Mouse (Mus musculus): Measurements from ENCODE around the gene Cx3cr1. TPM values are rescaled to one million over a fixed set of nuclear protein-coding genes. Genes with fewer than 3 reads are reported as not detected.

The Cx3cr1 gene
- 11.2 and 14.7 TPM in 2 replicates for total RNA-seq (2014; rRNA removed)
- 5.1 and 10.6 TPM in 2 replicates for polyA plus RNA-seq (2015; fragmentation: Nextera tagmentation; extraction: Ambion mirVana)

DNA sequence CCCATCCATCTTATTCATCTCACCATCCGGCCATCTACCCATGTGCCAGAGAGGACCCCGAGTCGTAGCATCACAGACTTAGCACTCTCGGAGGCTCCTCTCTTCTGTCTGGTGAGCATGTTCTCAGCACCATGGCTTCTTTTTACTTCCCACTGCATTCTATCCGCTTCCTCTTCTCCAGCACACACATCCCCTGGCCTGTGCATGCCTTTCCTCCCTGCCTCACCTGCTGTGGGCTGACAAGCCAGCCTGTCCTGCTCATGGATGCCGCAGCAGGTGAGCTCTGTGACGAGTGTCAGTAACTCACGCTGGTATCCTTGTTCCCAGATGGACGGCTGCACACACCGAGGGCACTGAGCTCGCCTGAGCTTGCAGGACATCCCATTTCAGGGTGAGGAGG is at the start of gene Cx3cr1:
Cx3cr1 (minus strand) TSS at position 101 of the 400 bp plus-strand sequence.
- Histone ChIP-seq H3K4me1 (ENCODE audit: insufficient read depth) (no peaks in the 10 kb centered on the region), H3K9ac (no peak within 1 kb of the TSS), H3K36me3 (ENCODE audit: insufficient read depth) (no peaks in the 10 kb centered on the region), H3K4me2 (ENCODE audit: low read depth) (no peak within 1 kb of the TSS), H3K27me3 (ENCODE audit: insufficient read depth, low read length) (no peaks in the 10 kb centered on the region), H3K4me3 (ENCODE audit: low read depth, low read length) (no peak within 1 kb of the TSS), H3K27ac (ENCODE audit: low read depth, low read length) (no peak within 1 kb of the TSS), H3K9me3 (ENCODE audit: low read length) (no peaks in the 10 kb centered on the region)
- DNase-seq (no peak), ATAC-seq (no peak)
- 87% methylated on average over 11 of the region's 11 CpGs for WGBS
- no peak for TF ChIP-seq CTCF (IDR thresholded peaks at IDR 0.05; ENCODE audit: low read depth)

DNA sequence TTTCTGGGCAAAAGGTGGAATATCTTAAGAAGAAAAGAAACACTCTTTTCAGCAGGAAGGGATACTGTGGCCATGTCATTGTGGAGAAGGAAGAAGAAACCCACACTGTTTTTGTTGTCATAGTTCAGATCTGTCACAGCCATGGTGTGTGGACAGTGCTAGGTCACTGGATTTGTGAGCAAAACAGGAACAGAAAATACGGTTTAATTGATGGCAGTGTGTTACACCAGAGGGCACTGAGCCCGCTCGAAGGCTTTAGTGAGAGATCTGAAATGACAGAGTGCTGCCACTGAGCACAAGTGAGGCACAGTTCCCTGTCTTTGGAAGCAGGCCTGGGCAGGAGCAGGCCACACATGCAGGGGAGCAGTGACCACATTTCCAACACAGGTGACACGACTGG is 48.5 kb upstream of the Cx3cr1 start:
- Histone ChIP-seq H3K9ac (no peak overlapping the region), H3K4me3 (ENCODE audit: low read depth, low read length) (no peak overlapping the region), H3K27me3 (ENCODE audit: insufficient read depth, low read length) (no peaks in the 10 kb centered on the region), H3K4me2 (ENCODE audit: low read depth) (no peak overlapping the region), H3K36me3 (ENCODE audit: insufficient read depth) (peaks cover 51% of the 10 kb centered on the region), H3K9me3 (ENCODE audit: low read length) (no peaks in the 10 kb centered on the region), H3K27ac (ENCODE audit: low read depth, low read length) (no peak overlapping the region), H3K4me1 (ENCODE audit: insufficient read depth) (no peaks in the 10 kb centered on the region)
- no peak for DNase-seq
- no peak for ATAC-seq
- 89% methylated on average over 4 of the region's 4 CpGs for WGBS
- TF ChIP-seq CTCF (IDR thresholded peaks at IDR 0.05; ENCODE audit: low read depth) = no peak

DNA sequence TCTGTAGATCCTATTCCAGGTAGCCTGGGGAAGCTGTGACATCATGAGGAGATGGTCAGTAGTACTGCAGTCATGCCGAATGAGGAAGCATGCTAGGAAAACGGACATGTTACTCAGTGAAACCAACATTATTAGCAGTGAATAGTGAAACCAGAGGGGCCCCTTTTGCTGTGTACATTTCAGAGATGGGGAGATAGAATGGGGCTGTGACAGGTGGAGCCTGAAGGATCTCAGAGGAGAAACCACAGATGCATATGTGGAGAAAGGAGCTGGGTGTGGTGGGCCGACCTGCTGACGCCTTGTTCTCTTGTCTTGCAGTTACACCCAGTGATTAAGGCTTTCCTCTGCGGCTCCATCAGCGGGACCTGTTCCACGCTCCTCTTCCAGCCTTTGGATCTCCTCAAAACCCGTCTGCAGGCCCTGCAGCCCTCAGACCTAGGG is 46.5 kb upstream of the Cx3cr1 start:
- WGBS = 86% methylated on average over 8 of the region's 8 CpGs
- H3K4me2 ChIP-seq (ENCODE audit: low read depth) = no peak overlapping the region
- no peak for TF ChIP-seq CTCF (IDR thresholded peaks at IDR 0.05; ENCODE audit: low read depth)

DNA sequence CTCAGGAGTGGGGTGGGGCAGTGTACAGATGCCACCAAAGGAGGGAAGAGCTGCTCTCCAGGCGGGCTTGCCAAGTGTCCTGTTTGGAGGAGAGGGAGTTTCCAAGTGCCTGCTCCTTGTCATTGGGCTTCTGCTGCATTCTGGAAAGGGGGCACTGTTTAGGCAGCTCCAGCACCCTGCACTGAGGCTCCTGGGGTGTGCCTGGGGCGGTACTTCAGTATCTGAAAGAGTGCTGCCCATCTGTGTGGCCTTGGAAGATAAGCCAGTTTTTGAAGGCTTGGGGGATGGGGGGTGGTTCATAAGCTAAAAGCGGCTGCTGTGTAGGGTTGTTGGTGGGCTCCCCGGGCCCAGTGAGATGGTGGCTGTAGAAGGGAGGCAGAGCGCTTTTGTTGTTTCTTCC is 45.9 kb upstream of the Cx3cr1 start:
- Histone ChIP-seq H3K9me3 (ENCODE audit: low read length) (no peaks in the 10 kb centered on the region), H3K4me1 (ENCODE audit: insufficient read depth) (no peaks in the 10 kb centered on the region), H3K27me3 (ENCODE audit: insufficient read depth, low read length) (no peaks in the 10 kb centered on the region), H3K9ac (no peak overlapping the region), H3K36me3 (ENCODE audit: insufficient read depth) (peaks cover 31% of the 10 kb centered on the region), H3K27ac (ENCODE audit: low read depth, low read length) (no peak overlapping the region), H3K4me3 (ENCODE audit: low read depth, low read length) (no peak overlapping the region), H3K4me2 (ENCODE audit: low read depth) (no peak overlapping the region)
- WGBS = 90% methylated on average over 5 of the region's 5 CpGs
- TF ChIP-seq CTCF (IDR thresholded peaks at IDR 0.05; ENCODE audit: low read depth) = no peak
- DNase-seq = no peak
- ATAC-seq = no peak

More for the DNA sequence above, 46.5 kb upstream of the Cx3cr1 start:
- ATAC-seq (no peak), DNase-seq (no peak)
- H3K27me3 ChIP-seq (ENCODE audit: insufficient read depth, low read length) = no peaks in the 10 kb centered on the region
- H3K36me3 ChIP-seq (ENCODE audit: insufficient read depth) = peaks cover 37% of the 10 kb centered on the region
- no peak overlapping the region for H3K9ac ChIP-seq
- no peaks in the 10 kb centered on the region for H3K4me1 ChIP-seq (ENCODE audit: insufficient read depth)
- H3K27ac ChIP-seq (ENCODE audit: low read depth, low read length) = no peak overlapping the region
- no peak overlapping the region for H3K4me3 ChIP-seq (ENCODE audit: low read depth, low read length)
- H3K9me3 ChIP-seq (ENCODE audit: low read length) = no peaks in the 10 kb centered on the region

DNA sequence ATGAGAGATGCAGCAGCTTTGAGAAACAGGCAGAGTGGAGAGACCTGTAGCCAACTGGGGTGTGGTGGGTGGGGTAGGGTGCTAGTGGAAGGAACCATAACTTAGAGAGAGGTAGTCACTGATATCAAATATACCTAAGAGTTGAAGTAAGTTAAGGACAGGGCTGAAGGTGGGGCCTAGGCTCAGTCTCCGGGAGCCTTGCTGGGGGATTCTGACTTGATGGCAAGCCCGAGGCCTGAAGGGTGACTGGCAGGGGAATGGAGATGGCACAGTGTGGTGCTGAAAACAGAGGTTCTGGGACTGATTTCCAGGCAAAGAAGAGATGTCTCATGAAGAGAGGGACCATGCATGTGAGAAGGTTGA is 45.1 kb upstream of the Cx3cr1 start:
- no peak for TF ChIP-seq CTCF (IDR thresholded peaks at IDR 0.05; ENCODE audit: low read depth)
- Histone ChIP-seq H3K9me3 (ENCODE audit: low read length) (no peaks in the 10 kb centered on the region), H3K27me3 (ENCODE audit: insufficient read depth, low read length) (no peaks in the 10 kb centered on the region), H3K36me3 (ENCODE audit: insufficient read depth) (peaks cover 23% of the 10 kb centered on the region), H3K4me3 (ENCODE audit: low read depth, low read length) (no peak overlapping the region), H3K4me1 (ENCODE audit: insufficient read depth) (no peaks in the 10 kb centered on the region), H3K4me2 (ENCODE audit: low read depth) (no peak overlapping the region), H3K27ac (ENCODE audit: low read depth, low read length) (no peak overlapping the region), H3K9ac (no peak overlapping the region)
- WGBS = 97% methylated on average over 2 of the region's 2 CpGs
- DNase-seq (no peak), ATAC-seq (no peak)

DNA sequence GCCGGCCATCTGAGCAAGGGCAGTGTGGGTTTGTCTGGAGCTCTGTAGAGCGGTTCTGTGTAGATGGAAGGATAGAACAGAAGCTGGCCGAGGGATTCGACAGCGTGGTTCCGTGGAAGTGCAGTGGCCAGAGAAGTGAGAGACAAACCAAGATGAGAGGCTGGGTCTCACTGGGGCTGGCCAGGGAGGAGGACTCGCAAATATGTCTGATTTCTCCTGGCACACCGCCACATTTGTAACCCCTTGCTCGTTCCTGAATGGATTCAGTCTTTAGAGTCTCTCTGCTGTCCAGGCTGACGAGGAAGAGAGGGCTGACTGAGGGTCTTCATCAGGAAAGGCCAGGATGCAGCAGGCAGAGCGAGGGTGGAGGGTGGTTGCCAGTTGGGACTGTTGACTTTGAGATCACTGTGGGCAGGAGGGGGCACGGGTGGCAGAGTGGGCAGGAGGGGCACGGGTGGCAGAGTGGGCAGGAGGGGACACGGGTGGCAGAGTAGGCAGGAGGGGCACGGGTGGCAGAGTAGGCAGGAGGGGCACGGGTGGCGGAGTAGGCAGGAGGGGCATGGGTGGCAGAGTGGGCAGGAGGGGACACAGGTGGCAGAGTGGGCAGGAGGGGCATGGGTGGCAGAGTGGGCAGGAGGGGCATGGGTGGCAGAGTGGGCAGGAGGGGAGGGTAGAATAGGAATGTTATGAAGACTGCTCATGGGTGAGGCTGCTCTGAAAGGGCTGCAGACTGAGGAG is 44.5 kb upstream of the Cx3cr1 start:
- Histone ChIP-seq H3K4me3 (ENCODE audit: low read depth, low read length) (no peak overlapping the region), H3K4me2 (ENCODE audit: low read depth) (no peak overlapping the region), H3K27ac (ENCODE audit: low read depth, low read length) (no peak overlapping the region), H3K9me3 (ENCODE audit: low read length) (no peaks in the 10 kb centered on the region), H3K4me1 (ENCODE audit: insufficient read depth) (no peaks in the 10 kb centered on the region), H3K36me3 (ENCODE audit: insufficient read depth) (peaks cover 18% of the 10 kb centered on the region), H3K9ac (no peak overlapping the region), H3K27me3 (ENCODE audit: insufficient read depth, low read length) (no peaks in the 10 kb centered on the region)
- no peak for TF ChIP-seq CTCF (IDR thresholded peaks at IDR 0.05; ENCODE audit: low read depth)
- WGBS = 89% methylated on average over 17 of the region's 17 CpGs
- ATAC-seq (no peak), DNase-seq (no peak)

DNA sequence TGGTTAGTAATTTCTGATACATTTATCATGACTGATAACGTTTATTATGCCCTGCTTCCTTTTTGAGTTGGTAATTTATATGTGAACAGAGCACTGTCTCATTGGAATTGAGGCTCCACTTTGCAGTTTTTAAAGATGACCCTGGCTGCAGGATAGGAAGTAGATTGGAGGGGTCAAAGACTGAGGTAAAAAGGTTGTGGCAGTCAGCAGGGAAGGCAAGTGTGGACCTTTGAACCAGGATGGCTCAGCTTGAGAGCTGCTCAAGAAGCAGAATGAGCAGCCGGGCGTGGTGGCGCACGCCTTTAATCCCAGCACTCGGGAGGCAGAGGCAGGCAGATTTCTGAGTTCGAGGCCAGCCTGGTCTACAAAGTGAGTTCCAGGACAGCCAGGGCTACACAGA is 43.8 kb upstream of the Cx3cr1 start:
- TF ChIP-seq CTCF (IDR thresholded peaks at IDR 0.05; ENCODE audit: low read depth) = no peak
- Histone ChIP-seq H3K27ac (ENCODE audit: low read depth, low read length) (no peak overlapping the region), H3K36me3 (ENCODE audit: insufficient read depth) (peaks cover 14% of the 10 kb centered on the region), H3K4me1 (ENCODE audit: insufficient read depth) (no peaks in the 10 kb centered on the region), H3K4me3 (ENCODE audit: low read depth, low read length) (no peak overlapping the region), H3K4me2 (ENCODE audit: low read depth) (no peak overlapping the region), H3K27me3 (ENCODE audit: insufficient read depth, low read length) (no peaks in the 10 kb centered on the region), H3K9ac (no peak overlapping the region), H3K9me3 (ENCODE audit: low read length) (no peaks in the 10 kb centered on the region)
- DNase-seq = no peak
- 95% methylated on average over 7 of the region's 7 CpGs for WGBS
- no peak for ATAC-seq

All from forebrain, postnatal 0 days (tissue).